Mouse (Mus musculus) CH12.LX (cell line): ENCODE data around the gene Slc16a7. TPM values are rescaled to one million over a fixed set of nuclear protein-coding genes. Genes with fewer than 3 reads are reported as not detected.

Experiments used
- DNase-seq: peaks from one replicate; pipeline ENCODE4 v3.0.0-alpha.2; 2013; ENCODE audit errors: extremely low read depth
- H3K27ac ChIP-seq: 2 replicates; pipeline ENCODE4 v1.5.1; 2012; ENCODE audit warnings: low read depth, mild to moderate bottlenecking, control low read depth, moderate library complexity; ENCODE audit not compliant: insufficient read depth
- H3K27me3 ChIP-seq: replicated peaks from 2 replicates; pipeline ENCODE3; 2012; ENCODE audit warnings: inconsistent platforms
- H3K36me3 ChIP-seq, 2 experiments: replicated peaks in 1 of 2; 2 replicates each; pipeline versions ENCODE3 to v1.6.1; 2012; ENCODE audit warnings: inconsistent platforms in 1 of 2, low read length in 1 of 2, mild to moderate bottlenecking in 1 of 2, mixed read lengths in 1 of 2, moderate library complexity in 1 of 2; ENCODE audit not compliant: control insufficient read depth in 1 of 2, insufficient read depth in 1 of 2
- H3K4me1 ChIP-seq, 2 experiments: 2 replicates each; pipeline ENCODE4 v1.6.1; 2012; ENCODE audit warnings: inconsistent platforms in 1 of 2, moderate library complexity in 1 of 2; ENCODE audit not compliant: insufficient read depth in 2 of 2, control insufficient read depth in 1 of 2
- H3K4me2 ChIP-seq: 2 replicates; pipeline ENCODE4 v1.6.1; 2012; ENCODE audit warnings: low read depth, mild to moderate bottlenecking, control low read depth; ENCODE audit not compliant: poor library complexity, insufficient read depth, severe bottlenecking
- H3K4me3 ChIP-seq, 3 experiments: fragments of 150-350 bp in 1 of 3; sonication (generic) in 1 of 3; replicated peaks in 1 of 3; 2 replicates each; pipeline versions ENCODE3 to v1.5.1; 2011 to 2012; ENCODE audit warnings: low read depth in 2 of 3, low read length in 2 of 3, mild to moderate bottlenecking in 2 of 3, moderate library complexity in 2 of 3, control low read depth in 1 of 3, improper control_type of control experiment in 1 of 3, inconsistent platforms in 1 of 3, mixed read lengths in 1 of 3; ENCODE audit not compliant: poor library complexity in 1 of 3
- H3K79me2 ChIP-seq: replicated peaks from 2 replicates; pipeline ENCODE4 v1.6.1; 2012; ENCODE audit warnings: mild to moderate bottlenecking, moderate library complexity; ENCODE audit not compliant: control insufficient read depth, poor library complexity, insufficient read depth, severe bottlenecking; ENCODE audit errors: extremely low read depth
- H3K9ac ChIP-seq: 2 replicates; pipeline ENCODE4 v1.6.1; 2012; ENCODE audit warnings: low read depth, mild to moderate bottlenecking, control low read depth, moderate library complexity; ENCODE audit not compliant: insufficient read depth
- H3K9me3 ChIP-seq: replicated peaks from 2 replicates; pipeline ENCODE3; 2012; ENCODE audit warnings: low read length, inconsistent platforms, mixed read lengths
- CHD1 ChIP-seq: IDR thresholded peaks from 2 replicates; pipeline ENCODE4 v1.6.1; 2012; ENCODE audit warnings: low read depth, low read length, improper control_type of control experiment, inconsistent platforms
- CHD2 ChIP-seq: IDR thresholded peaks from 2 replicates; pipeline ENCODE4 v1.6.1; 2011; ENCODE audit warnings: low read length, improper control_type of control experiment
- E2F4 ChIP-seq: IDR thresholded peaks from 2 replicates; pipeline ENCODE4 v1.6.1; 2011; ENCODE audit warnings: low read depth, low read length, improper control_type of control experiment; ENCODE audit not compliant: insufficient replicate concordance
- ELF1 ChIP-seq: IDR thresholded peaks from 2 replicates; pipeline ENCODE4 v1.6.1; 2014; ENCODE audit warnings: low read depth, mild to moderate bottlenecking, inconsistent platforms, low read length, improper control_type of control experiment
- ETS1 ChIP-seq: conservative IDR thresholded peaks from 2 replicates; pipeline ENCODE4 v1.6.1; 2012; ENCODE audit warnings: low read depth, mild to moderate bottlenecking, inconsistent platforms, low read length, improper control_type of control experiment, moderate library complexity
- GABPA ChIP-seq: IDR thresholded peaks from 2 replicates; pipeline ENCODE4 v1.6.1; 2012; ENCODE audit warnings: low read depth, low read length, improper control_type of control experiment, inconsistent platforms; ENCODE audit not compliant: insufficient replicate concordance
- HCFC1 ChIP-seq: IDR thresholded peaks from 2 replicates; pipeline ENCODE4 v1.6.1; 2012; ENCODE audit warnings: low read depth, mild to moderate bottlenecking, inconsistent platforms, low read length, improper control_type of control experiment
- JUN ChIP-seq: IDR thresholded peaks from 2 replicates; pipeline ENCODE4 v1.6.1; 2011; ENCODE audit warnings: low read depth, mild to moderate bottlenecking, low read length, improper control_type of control experiment, moderate library complexity; ENCODE audit not compliant: insufficient read depth
- KAT2A ChIP-seq: IDR thresholded peaks from 2 replicates; pipeline ENCODE4 v1.6.1; 2012; ENCODE audit warnings: low read length, improper control_type of control experiment, inconsistent platforms; ENCODE audit not compliant: insufficient replicate concordance
- MEF2A ChIP-seq: IDR thresholded peaks from 2 replicates; pipeline ENCODE4 v1.6.1; 2014; ENCODE audit warnings: low read depth, mild to moderate bottlenecking, inconsistent platforms, low read length, improper control_type of control experiment, borderline replicate concordance
- MXI1 ChIP-seq: IDR thresholded peaks from 2 replicates; pipeline ENCODE4 v1.6.1; 2011; ENCODE audit warnings: mild to moderate bottlenecking, low read depth, low read length, improper control_type of control experiment
- NELFE ChIP-seq: IDR thresholded peaks from 2 replicates; pipeline ENCODE4 v1.6.1; 2011; ENCODE audit warnings: low read depth, low read length, improper control_type of control experiment
- POLR2AphosphoS2 ChIP-seq: IDR thresholded peaks from 2 replicates; pipeline ENCODE4 v1.6.1; 2011; ENCODE audit warnings: low read depth, low read length, improper control_type of control experiment
- USF1 ChIP-seq: IDR thresholded peaks from 2 replicates; pipeline ENCODE4 v1.6.1; 2014; ENCODE audit warnings: low read depth, mild to moderate bottlenecking, inconsistent platforms, low read length, improper control_type of control experiment
- USF2 ChIP-seq: conservative IDR thresholded peaks from 2 replicates; pipeline ENCODE4 v1.6.1; 2011; ENCODE audit warnings: low read depth, low read length, improper control_type of control experiment
- ZNF384 ChIP-seq: IDR thresholded peaks from 2 replicates; pipeline ENCODE4 v1.6.1; 2012; ENCODE audit warnings: low read depth, low read length, improper control_type of control experiment, inconsistent platforms
- dilution Hi-C: fragments of 300-500 bp; cut with MboI; formaldehyde crosslinking; loops from 2 replicates; pipeline ENCODE4 v1.14.3; 2020; ENCODE audit warnings: low sequenced_read_pairs; ENCODE audit not compliant: extremely low pct_unique_long_range_greater_than_20kb, extremely low pct_ligation_motif_present
- in situ Hi-C: fragments of 300-500 bp; cut with MboI; formaldehyde crosslinking; loops from 3 replicates; pipeline ENCODE4 v1.14.3; 2019; ENCODE audit warnings: low sequenced_read_pairs, low pct_ligation_motif_present, low pct_unique_long_range_greater_than_20kb, mixed read lengths
- polyA plus RNA-seq: library from polyadenylated mRNA; unstranded; fragments of >175 nt; gene quantifications from 2 replicates; pipeline ENCODE4 v1.2.1, GENCODE M21; 2012; ENCODE audit warnings: low read depth; ENCODE audit not compliant: insufficient read length
- total RNA-seq, 2 experiments: library from RNA; depleted of rRNA; stranded (reverse); fragments of 300-350 nt in 1 of 2; fragments of >200 nt in 1 of 2; gene quantifications; 2 replicates each; pipeline ENCODE4 v1.2.3; 2012 to 2014

The Slc16a7 gene
- total and polyA plus RNA-seq, 3 experiments, result not detected

DNA sequence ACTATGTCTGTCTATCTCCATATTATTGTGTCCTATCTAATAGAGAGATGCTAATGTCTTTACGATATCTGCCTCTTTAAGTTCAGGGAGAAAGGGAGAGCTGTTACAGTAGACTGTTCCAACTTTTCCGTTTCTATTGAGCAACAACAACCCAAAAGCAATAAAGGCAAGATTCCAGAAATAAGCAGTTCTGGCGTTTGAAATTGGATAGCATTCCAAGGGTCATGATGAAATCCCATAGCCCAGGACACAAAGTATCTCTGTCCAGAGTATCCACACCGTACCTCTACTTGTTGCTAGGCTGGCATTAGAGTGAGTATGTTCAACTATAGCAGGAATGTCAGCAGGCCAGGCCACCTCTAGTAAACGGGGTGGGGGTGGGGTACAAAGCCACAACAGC lies 13.7 kb downstream of the Slc16a7 start:
- no peak overlapping the region for H3K4me3 ChIP-seq
- peaks cover 62% of the 10 kb centered on the region for H3K9me3 ChIP-seq
- H3K4me2 ChIP-seq, result no peak overlapping the region
- no peaks in the 10 kb centered on the region for H3K36me3 ChIP-seq
- DNase-seq, result no peak
- no peak overlapping the region for H3K9ac ChIP-seq
- dilution Hi-C loops (no loop called here), in situ Hi-C loops (no loop called here)
- no peaks in the 10 kb centered on the region for H3K4me1 ChIP-seq
- no peak overlapping the region for H3K27ac ChIP-seq
- TF ChIP-seq USF1 (no peak), MEF2A (no peak), E2F4 (no peak), GABPA (no peak), MXI1 (no peak), CHD2 (no peak), ELF1 (no peak), CHD1 (no peak), NELFE (no peak), KAT2A (no peak), ETS1 (no peak), JUN (no peak)
- no peaks in the 10 kb centered on the region for H3K27me3 ChIP-seq
- no peaks in the 10 kb centered on the region for H3K79me2 ChIP-seq

GRCm38 (mm10) chr10:125372666-125373065 lies 16.6 kb downstream of the Slc16a7 start:
- no peaks in the 10 kb centered on the region for H3K4me1 ChIP-seq
- TF ChIP-seq USF2 (no peak), E2F4 (no peak), ZNF384 (no peak), POLR2AphosphoS2 (no peak), HCFC1 (no peak)
- dilution Hi-C loops, result no loop called here
- H3K9me3 ChIP-seq, result peaks cover 67% of the 10 kb centered on the region
- no peak overlapping the region for H3K9ac ChIP-seq
- H3K27ac ChIP-seq, result no peak overlapping the region
- no peak overlapping the region for H3K4me2 ChIP-seq
- H3K36me3 ChIP-seq, result no peaks in the 10 kb centered on the region
- in situ Hi-C loops, result no loop called here
- no peaks in the 10 kb centered on the region for H3K27me3 ChIP-seq
- no peak for DNase-seq
- H3K79me2 ChIP-seq, result no peaks in the 10 kb centered on the region
- H3K4me3 ChIP-seq, result no peak overlapping the region
